Mouse (Mus musculus): ENCODE measurements around the gene Skp1a. TPM values are rescaled to one million over a fixed set of nuclear protein-coding genes. Genes with fewer than 3 reads are reported as not detected.

The Skp1a gene
- polyA plus RNA-seq, 1 experiment from 2014 or later = 843 TPM

- Histone ChIP-seq H3K4me2 (replicated peaks; ENCODE audit: low read depth, low read length) (no peak overlapping the region), H3K36me3 (ENCODE audit: control insufficient read depth, insufficient read depth, low read length) (no peaks in the 10 kb centered on the region), H3K9ac (ENCODE audit: low read depth, low read length) (no peak overlapping the region), H3K9me3 (ENCODE audit: control insufficient read depth, low read length) (no peaks in the 10 kb centered on the region), H3K4me1 (ENCODE audit: control insufficient read depth, insufficient read depth, low read length) (peaks cover 9% of the 10 kb centered on the region; the same call in 1 of the 2 replicates), H3K27me3 (ENCODE audit: control insufficient read depth, insufficient read depth, low read length) (no peaks in the 10 kb centered on the region), H3K27ac (ENCODE audit: low read depth, low read length) (no peak overlapping the region), H3K4me3 (ENCODE audit: low read length) (no peak overlapping the region)
- ATAC-seq (ENCODE audit: low FRiP score, low TSS enrichment) = no peak
- WGBS = 70% methylated on average over 3 of the region's 3 CpGs
Observed at GRCm38 (mm10) chr11:52227053-52227452, 4.7 kb upstream of the Skp1a start.

GRCm38 (mm10) chr11:52227466-52228226, 4.1 kb upstream of the Skp1a start:
- peaks cover 9% of the 10 kb centered on the region; the same call in 1 of the 2 replicates for H3K4me1 ChIP-seq (ENCODE audit: control insufficient read depth, insufficient read depth, low read length)
- no peak overlapping the region for H3K4me3 ChIP-seq (ENCODE audit: low read length)
- H3K9me3 ChIP-seq (ENCODE audit: control insufficient read depth, low read length) = no peaks in the 10 kb centered on the region
- H3K36me3 ChIP-seq (ENCODE audit: control insufficient read depth, insufficient read depth, low read length) = no peaks in the 10 kb centered on the region
- 80% methylated on average over 13 of the region's 13 CpGs for WGBS
- no peaks in the 10 kb centered on the region for H3K27me3 ChIP-seq (ENCODE audit: control insufficient read depth, insufficient read depth, low read length)
- ATAC-seq (ENCODE audit: low FRiP score, low TSS enrichment) = no peak
- no peak overlapping the region for H3K27ac ChIP-seq (ENCODE audit: low read depth, low read length)
- H3K4me2 ChIP-seq (replicated peaks; ENCODE audit: low read depth, low read length) = no peak overlapping the region
- H3K9ac ChIP-seq (ENCODE audit: low read depth, low read length) = no peak overlapping the region

DNA sequence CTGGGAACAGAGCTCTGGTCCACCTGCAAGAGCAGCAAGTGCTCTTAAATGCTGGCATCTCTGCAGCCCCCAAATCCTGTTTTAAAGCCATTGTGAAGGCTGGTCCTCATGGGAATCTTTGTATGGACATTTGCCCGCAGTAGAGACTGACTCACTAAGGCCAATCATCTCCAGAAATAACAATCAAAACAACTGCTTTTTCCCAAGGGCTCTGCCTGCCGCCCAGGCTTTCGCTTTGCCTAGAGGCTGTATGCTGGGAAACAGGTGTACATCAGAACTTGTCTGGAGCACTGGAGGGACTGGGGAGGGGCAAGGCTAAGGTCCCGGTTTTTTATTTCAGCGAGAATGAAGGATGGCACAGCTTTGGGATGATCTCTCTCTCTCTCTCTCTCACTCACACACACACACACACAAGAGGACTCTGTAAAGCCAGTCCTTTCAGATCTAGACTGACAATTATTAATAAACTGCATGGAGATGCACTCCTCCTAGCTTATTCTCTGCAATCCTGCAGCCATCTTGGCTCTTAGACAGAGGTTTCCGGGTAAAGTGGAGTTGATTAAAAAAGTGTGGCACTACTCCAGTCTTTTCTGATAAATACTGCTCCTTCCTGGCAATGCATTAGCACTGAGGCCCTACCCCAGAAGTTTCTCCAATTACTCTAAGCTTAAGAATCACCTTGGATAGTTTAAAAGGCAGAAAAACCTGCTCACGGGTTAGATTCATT, 2.9 kb upstream of the Skp1a start:
- no peak overlapping the region for H3K9ac ChIP-seq (ENCODE audit: low read depth, low read length)
- no peaks in the 10 kb centered on the region for H3K27me3 ChIP-seq (ENCODE audit: control insufficient read depth, insufficient read depth, low read length)
- 88% methylated on average over 7 of the region's 7 CpGs for WGBS
- no peaks in the 10 kb centered on the region for H3K36me3 ChIP-seq (ENCODE audit: control insufficient read depth, insufficient read depth, low read length)
- no peak overlapping the region for H3K4me2 ChIP-seq (replicated peaks; ENCODE audit: low read depth, low read length)
- H3K27ac ChIP-seq (ENCODE audit: low read depth, low read length) = no peak overlapping the region
- ATAC-seq (ENCODE audit: low FRiP score, low TSS enrichment) = no peak
- no peaks in the 10 kb centered on the region for H3K9me3 ChIP-seq (ENCODE audit: control insufficient read depth, low read length)
- no peak overlapping the region for H3K4me3 ChIP-seq (ENCODE audit: low read length)
- peaks cover 17% of the 10 kb centered on the region for H3K4me1 ChIP-seq (ENCODE audit: control insufficient read depth, insufficient read depth, low read length)

DNA sequence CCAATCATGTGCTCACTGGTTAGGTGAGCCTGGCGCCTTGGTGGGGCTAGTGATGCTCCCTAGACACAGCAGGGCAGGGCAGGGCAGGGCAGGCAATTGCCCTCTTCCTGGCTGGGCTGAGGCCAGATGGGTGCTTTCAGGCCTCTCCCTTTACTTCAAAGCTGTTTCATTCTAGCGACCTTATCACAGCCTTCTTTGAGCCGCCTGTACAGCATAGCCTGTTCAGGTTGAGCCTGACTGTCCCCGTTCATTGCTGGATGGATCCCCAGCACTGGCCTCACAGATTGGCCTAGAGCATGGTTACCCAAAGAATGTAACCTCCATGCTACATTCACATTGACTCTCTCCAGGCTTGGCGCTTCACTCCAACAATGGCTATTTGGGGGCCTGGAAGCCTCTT, 1.1 kb upstream of the Skp1a start:
- Histone ChIP-seq H3K36me3 (ENCODE audit: control insufficient read depth, insufficient read depth, low read length) (peaks cover 2% of the 10 kb centered on the region; the same call in 1 of the 2 replicates), H3K4me3 (ENCODE audit: low read length) (peak overlapping the region; percentile 91), H3K27me3 (ENCODE audit: control insufficient read depth, insufficient read depth, low read length) (no peaks in the 10 kb centered on the region), H3K27ac (ENCODE audit: low read depth, low read length) (peak overlapping the region; percentile 99; the same call in 1 of the 2 replicates), H3K4me2 (replicated peaks; ENCODE audit: low read depth, low read length) (peak overlapping the region; percentile 71), H3K9ac (ENCODE audit: low read depth, low read length) (peak overlapping the region; percentile 96; the same call in 1 of the 2 replicates), H3K4me1 (ENCODE audit: control insufficient read depth, insufficient read depth, low read length) (peaks cover 23% of the 10 kb centered on the region), H3K9me3 (ENCODE audit: control insufficient read depth, low read length) (no peaks in the 10 kb centered on the region)
- ATAC-seq (ENCODE audit: low FRiP score, low TSS enrichment) = no peak
- WGBS = 42% methylated on average over 5 of the region's 5 CpGs

DNA sequence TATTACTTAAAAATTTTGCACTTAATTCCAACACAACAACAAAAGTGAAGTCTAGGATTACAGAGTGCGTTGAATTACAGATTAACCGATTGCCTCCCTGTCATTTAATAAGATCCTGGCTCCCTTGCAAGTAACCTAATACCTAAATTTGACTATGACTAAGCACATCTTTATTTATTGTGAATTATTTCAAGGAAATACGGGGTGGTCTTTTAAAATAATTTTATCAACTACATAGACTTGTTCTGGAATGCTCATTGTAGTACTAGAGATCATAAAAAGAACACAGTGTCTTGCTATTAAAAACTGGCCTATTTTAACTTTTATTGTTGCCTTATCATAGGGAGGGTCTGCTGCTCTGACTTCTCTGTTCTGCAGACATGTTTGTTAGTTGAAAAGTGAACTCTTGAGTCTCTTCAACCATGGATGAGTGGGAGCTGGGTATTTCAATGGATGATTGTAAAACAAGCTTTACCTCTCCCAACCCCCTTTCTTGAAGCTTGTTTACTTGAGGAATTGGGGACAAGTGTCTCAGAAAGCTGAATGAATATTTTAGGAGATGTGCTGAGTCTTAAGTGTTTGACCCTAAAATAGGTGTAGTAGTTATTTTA, 1.4 kb downstream of the Skp1a start:
- H3K4me1 ChIP-seq (ENCODE audit: control insufficient read depth, insufficient read depth, low read length) = peaks cover 23% of the 10 kb centered on the region
- WGBS = 17% methylated on average over 3 of the region's 3 CpGs
- no peak for ATAC-seq (ENCODE audit: low FRiP score, low TSS enrichment)
- peak overlapping the region; percentile 71 for H3K4me2 ChIP-seq (replicated peaks; ENCODE audit: low read depth, low read length)
- H3K27ac ChIP-seq (ENCODE audit: low read depth, low read length) = no peak overlapping the region
- peaks cover 20% of the 10 kb centered on the region for H3K36me3 ChIP-seq (ENCODE audit: control insufficient read depth, insufficient read depth, low read length)
- peak overlapping the region; percentile 91 for H3K4me3 ChIP-seq (ENCODE audit: low read length)
- no peaks in the 10 kb centered on the region for H3K27me3 ChIP-seq (ENCODE audit: control insufficient read depth, insufficient read depth, low read length)
- H3K9me3 ChIP-seq (ENCODE audit: control insufficient read depth, low read length) = no peaks in the 10 kb centered on the region
- peak overlapping the region; percentile 96 for H3K9ac ChIP-seq (ENCODE audit: low read depth, low read length)

GRCm38 (mm10) chr11:52233906-52234305, 2.1 kb downstream of the Skp1a start:
- no peak overlapping the region for H3K9ac ChIP-seq (ENCODE audit: low read depth, low read length)
- no peak overlapping the region; the same call in 1 of the 2 replicates for H3K4me3 ChIP-seq (ENCODE audit: low read length)
- peaks cover 28% of the 10 kb centered on the region for H3K36me3 ChIP-seq (ENCODE audit: control insufficient read depth, insufficient read depth, low read length)
- peaks cover 23% of the 10 kb centered on the region for H3K4me1 ChIP-seq (ENCODE audit: control insufficient read depth, insufficient read depth, low read length)
- ATAC-seq (ENCODE audit: low FRiP score, low TSS enrichment) = no peak
- H3K27me3 ChIP-seq (ENCODE audit: control insufficient read depth, insufficient read depth, low read length) = no peaks in the 10 kb centered on the region
- H3K27ac ChIP-seq (ENCODE audit: low read depth, low read length) = no peak overlapping the region
- no peaks in the 10 kb centered on the region for H3K9me3 ChIP-seq (ENCODE audit: control insufficient read depth, low read length)
- H3K4me2 ChIP-seq (replicated peaks; ENCODE audit: low read depth, low read length) = peak overlapping the region; percentile 71
- 67% methylated on average over 1 of the region's 1 CpGs for WGBS

DNA sequence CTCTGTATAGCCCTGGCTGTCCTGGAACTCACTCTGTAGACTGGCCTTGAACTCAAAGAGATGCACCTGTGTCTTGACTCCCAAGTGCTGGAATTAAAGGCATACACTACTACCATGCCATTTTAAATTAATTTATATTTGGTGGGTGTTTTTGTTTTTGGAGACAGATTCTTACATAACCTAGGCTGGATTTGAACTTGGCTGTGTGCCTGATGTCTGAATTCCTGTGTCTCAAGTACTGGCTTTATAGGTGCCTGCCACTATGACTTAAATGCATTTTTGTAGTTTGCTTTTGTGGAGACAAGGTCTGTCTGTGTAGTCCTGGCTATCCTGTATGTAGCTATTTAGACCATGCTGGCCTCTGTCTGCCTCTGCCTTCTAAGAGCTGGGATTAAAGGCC, 2.7 kb downstream of the Skp1a start:
- H3K27ac ChIP-seq (ENCODE audit: low read depth, low read length) = no peak overlapping the region
- no peak overlapping the region for H3K4me3 ChIP-seq (ENCODE audit: low read length)
- H3K9ac ChIP-seq (ENCODE audit: low read depth, low read length) = no peak overlapping the region
- 0 out of 2 replicates have a peak overlapping the region, but pooled peaks have one; percentile 12 for H3K4me2 ChIP-seq (replicated peaks; ENCODE audit: low read depth, low read length)
- H3K27me3 ChIP-seq (ENCODE audit: control insufficient read depth, insufficient read depth, low read length) = no peaks in the 10 kb centered on the region
- no peaks in the 10 kb centered on the region for H3K9me3 ChIP-seq (ENCODE audit: control insufficient read depth, low read length)
- H3K4me1 ChIP-seq (ENCODE audit: control insufficient read depth, insufficient read depth, low read length) = peaks cover 23% of the 10 kb centered on the region
- peaks cover 34% of the 10 kb centered on the region for H3K36me3 ChIP-seq (ENCODE audit: control insufficient read depth, insufficient read depth, low read length)
- no peak for ATAC-seq (ENCODE audit: low FRiP score, low TSS enrichment)

DNA sequence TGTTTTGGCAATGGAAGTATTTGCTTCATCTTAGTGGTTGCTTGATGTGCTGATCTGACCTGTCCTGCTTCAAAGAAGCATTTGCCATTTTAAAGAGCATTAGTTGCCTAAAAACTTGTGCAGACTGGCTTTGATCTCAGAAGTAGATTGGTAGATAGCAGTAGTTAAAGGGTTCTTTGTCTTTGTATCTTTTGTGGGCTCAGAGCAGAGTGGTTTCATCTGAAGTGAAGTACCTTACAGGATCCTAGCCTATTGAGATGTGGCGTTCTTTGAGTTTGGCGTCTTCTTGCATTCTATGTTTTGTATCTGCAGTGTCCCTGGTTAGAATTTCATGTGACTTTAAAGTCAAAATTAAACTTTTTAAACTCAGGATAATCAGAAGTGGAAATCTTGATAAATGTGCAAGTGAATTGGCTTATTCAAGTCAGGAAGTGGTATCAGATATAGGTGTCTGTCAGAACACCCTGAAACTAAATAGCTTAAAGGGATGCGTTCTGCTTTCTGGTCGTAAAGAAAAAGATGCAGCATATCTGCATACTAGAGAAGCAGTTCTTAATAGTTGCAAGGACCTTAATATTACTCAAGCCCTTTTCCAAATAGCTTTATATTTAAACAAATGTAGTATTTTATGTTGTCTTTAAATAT, 9.2 kb downstream of the Skp1a start:
- no peak overlapping the region for H3K9ac ChIP-seq (ENCODE audit: low read depth, low read length)
- no peak overlapping the region for H3K27ac ChIP-seq (ENCODE audit: low read depth, low read length)
- WGBS = 86% methylated on average over 4 of the region's 4 CpGs
- no peak for ATAC-seq (ENCODE audit: low FRiP score, low TSS enrichment)
- H3K4me1 ChIP-seq (ENCODE audit: control insufficient read depth, insufficient read depth, low read length) = no peaks in the 10 kb centered on the region
- H3K9me3 ChIP-seq (ENCODE audit: control insufficient read depth, low read length) = no peaks in the 10 kb centered on the region
- H3K27me3 ChIP-seq (ENCODE audit: control insufficient read depth, insufficient read depth, low read length) = no peaks in the 10 kb centered on the region
- peaks cover 67% of the 10 kb centered on the region for H3K36me3 ChIP-seq (ENCODE audit: control insufficient read depth, insufficient read depth, low read length)
- H3K4me2 ChIP-seq (replicated peaks; ENCODE audit: low read depth, low read length) = no peak overlapping the region
- H3K4me3 ChIP-seq (ENCODE audit: low read length) = no peak overlapping the region
